Mouse (Mus musculus) spleen, adult 2 months (tissue): ENCODE measurements around the gene 4930447C04Rik.

ENCODE experiments used
- CTCF ChIP-seq: fragments of 200-500 bp; IDR thresholded peaks from 2 replicates; pipeline ENCODE4 v1.5.1; 2011; ENCODE audit warnings: mild to moderate bottlenecking, inconsistent platforms; ENCODE audit not compliant: insufficient read depth, insufficient read length, insufficient replicate concordance; ENCODE audit errors: extremely low read depth
- POLR2A ChIP-seq: fragments of 200-500 bp; IDR thresholded peaks from 2 replicates; pipeline ENCODE4 v1.6.1; 2011; ENCODE audit warnings: low read depth, low read length, inconsistent platforms

GRCm38 (mm10) chr12:72843973-72844620, 96.5 kb downstream of the 4930447C04Rik start:
- TF ChIP-seq CTCF (no peak), POLR2A (no peak)
